Mouse (Mus musculus) small intestine, adult 2 months (tissue): ENCODE measurements around the gene Ccdc32.

ENCODE experiments used
- CTCF ChIP-seq: fragments of 200-500 bp; IDR thresholded peaks from 2 replicates; pipeline ENCODE4 v1.5.1; 2012; ENCODE audit warnings: low read depth, mild to moderate bottlenecking, control low read depth, inconsistent platforms, low read length, moderate library complexity, mixed read lengths; ENCODE audit not compliant: insufficient replicate concordance, insufficient read length; ENCODE audit errors: extremely low read depth
- POLR2A ChIP-seq: fragments of 200-500 bp; IDR thresholded peaks from 2 replicates; pipeline ENCODE4 v1.6.1; 2012; ENCODE audit warnings: low read depth, mild to moderate bottlenecking, control low read depth, inconsistent platforms, low read length, moderate library complexity

DNA sequence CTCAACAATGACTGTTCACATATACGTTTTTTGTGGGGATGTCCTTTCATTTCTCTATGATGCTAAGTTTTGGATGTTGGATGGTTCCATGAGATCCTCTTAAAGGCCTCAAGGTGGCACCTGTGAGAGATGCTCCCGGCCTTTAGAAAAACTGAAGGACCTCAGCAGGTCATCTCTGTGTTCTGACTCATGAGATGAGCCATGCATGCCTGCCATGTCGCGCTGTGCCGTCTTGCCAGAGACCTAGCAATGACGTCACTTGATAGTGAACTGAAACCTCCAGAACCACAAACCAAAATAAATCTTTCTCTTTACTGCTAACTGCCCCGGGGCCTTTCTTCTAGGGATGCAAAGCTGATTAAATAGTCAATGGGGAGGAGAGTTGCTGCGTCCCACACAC lies 45.4 kb downstream of the Ccdc32 start:
- no peak for TF ChIP-seq POLR2A
- TF ChIP-seq CTCF = peak; percentile 7; the same call in 1 of the 2 replicates
